Mouse (Mus musculus) right cerebral cortex, postnatal 25 days (tissue): ENCODE measurements around the gene Olfr373.
"Not testable (repeated sequence)": the region's sequence is repeated elsewhere in the genome, so short reads cannot be mapped to it uniquely, and the experiment has no call there.

Experiments used
- DNase-seq: peaks from one replicate; pipeline ENCODE4 v3.0.0; 2022

Olfr373 gene

GRCm38 (mm10) chr8:72082877-72083276, at the start of gene Olfr373:
TSS of gene Olfr373 (plus strand) at chr8:72083177.
- DNase-seq = not testable (repeated sequence)

- not testable (repeated sequence) for DNase-seq
Measured at GRCm38 (mm10) chr8:72040918-72041317, 42.1 kb upstream of the Olfr373 start, which contains the start of gene Olfr372. TSS of gene Olfr372 (plus strand) at chr8:72041218.

- no peak for DNase-seq
Measured at GRCm38 (mm10) chr8:72042493-72042892, 40.5 kb upstream of the Olfr373 start.

- not testable (repeated sequence) for DNase-seq
Measured at GRCm38 (mm10) chr8:72054633-72055032, 28.3 kb upstream of the Olfr373 start.

GRCm38 (mm10) chr8:72057643-72058042, 25.3 kb upstream of the Olfr373 start:
- not testable (repeated sequence) for DNase-seq

GRCm38 (mm10) chr8:72066819-72067399, 16.1 kb upstream of the Olfr373 start:
- DNase-seq = not testable (repeated sequence)

- no peak for DNase-seq
Measured at GRCm38 (mm10) chr8:72084744-72085143, 1.8 kb downstream of the Olfr373 start.

- DNase-seq = not testable (repeated sequence)
Measured at GRCm38 (mm10) chr8:72087611-72088010, 4.6 kb downstream of the Olfr373 start.

- not testable (repeated sequence) for DNase-seq
Measured at GRCm38 (mm10) chr8:72096721-72097120, 13.7 kb downstream of the Olfr373 start.

- DNase-seq = not testable (repeated sequence)
Measured at GRCm38 (mm10) chr8:72099377-72100103, 16.6 kb downstream of the Olfr373 start.

- no peak for DNase-seq
Measured at GRCm38 (mm10) chr8:72105165-72105564, 22.2 kb downstream of the Olfr373 start.

GRCm38 (mm10) chr8:72106740-72107139, 23.8 kb downstream of the Olfr373 start, which contains the start of gene Olfr374:
TSS of gene Olfr374 (plus strand) at chr8:72107040.
- no peak for DNase-seq

GRCm38 (mm10) chr8:72110876-72111275, 27.9 kb downstream of the Olfr373 start:
- DNase-seq = no peak

- DNase-seq = no peak
Measured at GRCm38 (mm10) chr8:72112486-72112885, 29.5 kb downstream of the Olfr373 start.

GRCm38 (mm10) chr8:72115202-72115601, 32.2 kb downstream of the Olfr373 start:
- DNase-seq = no peak

GRCm38 (mm10) chr8:72118616-72119015, 35.6 kb downstream of the Olfr373 start:
- no peak for DNase-seq

- DNase-seq = not testable (repeated sequence)
Measured at GRCm38 (mm10) chr8:72121486-72121885, 38.5 kb downstream of the Olfr373 start.

- DNase-seq = no peak
Measured at GRCm38 (mm10) chr8:72121997-72122396, 39.0 kb downstream of the Olfr373 start.

GRCm38 (mm10) chr8:72127834-72128233, 44.9 kb downstream of the Olfr373 start:
- DNase-seq = no peak

GRCm38 (mm10) chr8:72131251-72131650, 48.3 kb downstream of the Olfr373 start:
- no peak for DNase-seq

- DNase-seq = no peak
Measured at GRCm38 (mm10) chr8:72131901-72132300, 48.9 kb downstream of the Olfr373 start.

- DNase-seq = no peak
Measured at GRCm38 (mm10) chr8:72132417-72132816, 49.4 kb downstream of the Olfr373 start.

- no peak for DNase-seq
Measured at GRCm38 (mm10) chr8:72132891-72133290, 49.9 kb downstream of the Olfr373 start.

GRCm38 (mm10) chr8:72133507-72133906, 50.5 kb downstream of the Olfr373 start:
- DNase-seq = no peak
